Mouse (Mus musculus) hindbrain, embryonic 14.5 days (tissue): Measurements from ENCODE around the gene Sox6. TPM values are rescaled to one million over a fixed set of nuclear protein-coding genes. Genes with fewer than 3 reads are reported as not detected.

Source experiments
- ATAC-seq: fragments of 200-750 bp; cut with Nextera tagmentation; 2 replicates; pipeline ENCODE4 v1.8.0; 2017; ENCODE audit warnings: moderate number of reproducible peaks, mild to moderate bottlenecking, moderate TSS enrichment, moderate library complexity; ENCODE audit not compliant: low FRiP score
- DNase-seq: peaks from one replicate; pipeline ENCODE4 v3.0.0-alpha.2; 2015; ENCODE audit warnings: low spot score
- H3K27ac ChIP-seq: fragments of 300-500 bp; sonication (generic); 2 replicates; pipeline ENCODE4 v1.5.1; 2014; ENCODE audit warnings: mild to moderate bottlenecking, moderate library complexity
- H3K27me3 ChIP-seq: fragments of 300-500 bp; sonication (generic); 2 replicates; pipeline ENCODE4 v1.6.1; 2014; ENCODE audit warnings: mild to moderate bottlenecking, low read length, mixed read lengths; ENCODE audit not compliant: control insufficient read depth, insufficient read depth
- H3K36me3 ChIP-seq: fragments of 300-500 bp; sonication (generic); replicated peaks from 2 replicates; pipeline ENCODE4 v1.6.1; 2014; ENCODE audit not compliant: control insufficient read depth, insufficient read depth
- H3K4me1 ChIP-seq: fragments of 300-500 bp; sonication (generic); replicated peaks from 2 replicates; pipeline ENCODE4 v1.6.1; 2014; ENCODE audit warnings: antibody characterized with exemption, low read length, mixed read lengths; ENCODE audit not compliant: control insufficient read depth, insufficient read depth
- H3K4me2 ChIP-seq: fragments of 300-500 bp; sonication (generic); replicated peaks from 2 replicates; pipeline ENCODE4 v1.6.1; 2014; ENCODE audit warnings: mild to moderate bottlenecking, moderate library complexity
- H3K4me3 ChIP-seq: fragments of 300-500 bp; sonication (generic); replicated peaks from 2 replicates; pipeline ENCODE4 v1.5.1; 2014; ENCODE audit warnings: mild to moderate bottlenecking, low read length
- H3K9ac ChIP-seq: fragments of 300-500 bp; sonication (generic); 2 replicates; pipeline ENCODE4 v1.6.1; 2014
- H3K9me3 ChIP-seq: fragments of 300-500 bp; sonication (generic); 2 replicates; pipeline ENCODE4 v1.6.1; 2016; ENCODE audit warnings: low read length; ENCODE audit not compliant: control insufficient read depth
- WGBS: fragments of 180-500 bp; shearing (Covaris S2); extraction: QIAGEN DNeasy Blood & Tissue Kit; methylation state at CpG from one replicate; pipeline ENCODE4 v1.1.7; 2014; 5-methylcytosine and 5-hydroxymethylcytosine counted together
- polyA plus RNA-seq: library from polyadenylated mRNA; unstranded; fragments of >200 nt; fragmentation: Nextera tagmentation; extraction: Ambion mirVana; gene quantifications from 2 replicates; pipeline ENCODE4 v1.2.1, GENCODE M21; 2014

The Sox6 gene
- polyA plus RNA-seq, 1 experiment from 2014 or later, result 32.7 TPM

DNA sequence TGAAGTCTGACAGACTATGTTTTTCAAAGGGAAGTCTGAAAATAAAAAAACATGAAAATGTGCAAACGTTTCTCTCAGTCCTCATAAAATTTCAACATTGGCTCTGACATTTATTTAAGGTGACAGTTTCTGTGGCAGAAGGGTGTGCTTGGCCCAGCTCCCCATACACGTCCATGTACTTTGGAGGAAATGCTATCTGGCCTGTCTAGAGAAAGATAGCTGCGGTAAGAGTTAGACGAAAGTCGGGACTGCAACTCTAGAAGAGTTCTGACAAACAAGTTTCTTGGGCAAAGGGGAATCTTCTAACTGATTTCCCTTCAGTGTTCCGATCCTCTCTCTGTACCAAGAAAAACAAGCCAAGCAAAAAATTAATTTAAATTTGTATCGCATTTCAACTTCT is 150.5 kb downstream of the Sox6 start:
- no peak overlapping the region for H3K4me2 ChIP-seq
- ATAC-seq, result no peak
- H3K4me1 ChIP-seq, result no peaks in the 10 kb centered on the region
- no peak overlapping the region for H3K4me3 ChIP-seq
- H3K9ac ChIP-seq, result no peak overlapping the region
- H3K36me3 ChIP-seq, result no peaks in the 10 kb centered on the region
- no peaks in the 10 kb centered on the region for H3K27me3 ChIP-seq
- no peaks in the 10 kb centered on the region for H3K9me3 ChIP-seq
- DNase-seq, result no peak
- H3K27ac ChIP-seq, result no peak overlapping the region
- 93% methylated on average over 7 of the region's 7 CpGs for WGBS

- DNase-seq (no peak), ATAC-seq (no peak)
- Histone ChIP-seq H3K9me3 (no peaks in the 10 kb centered on the region), H3K36me3 (no peaks in the 10 kb centered on the region), H3K4me2 (no peak overlapping the region), H3K9ac (no peak overlapping the region), H3K27me3 (0 out of 2 replicates have a peak, but pooled peaks cover 2% of the 10 kb centered on the region), H3K27ac (no peak overlapping the region), H3K4me3 (no peak overlapping the region), H3K4me1 (peaks cover 5% of the 10 kb centered on the region; the same call in 1 of the 2 replicates)
- 86% methylated on average over 2 of the region's 2 CpGs for WGBS
Measured at GRCm38 (mm10) chr7:115872903-115873302, 165.7 kb downstream of the Sox6 start.

DNA sequence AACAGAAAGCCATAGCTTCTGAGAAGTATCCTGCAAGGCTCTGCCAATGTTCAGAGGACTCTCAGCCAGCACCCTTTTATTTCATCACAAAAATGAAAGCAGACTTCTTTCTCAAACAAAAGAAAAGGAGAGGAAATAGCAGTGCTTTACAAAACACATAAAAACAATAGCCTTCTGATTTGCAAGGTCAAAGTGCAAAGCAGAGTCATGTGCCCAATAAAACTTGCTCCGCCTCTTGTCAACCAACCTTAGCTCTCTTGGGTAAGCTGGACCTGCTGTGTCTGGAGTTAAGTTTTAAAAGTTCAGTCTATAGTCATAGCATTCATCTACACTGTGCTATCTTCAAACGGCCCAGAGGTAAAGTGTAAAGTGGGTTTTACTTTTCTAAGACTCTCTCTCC is 170.1 kb downstream of the Sox6 start:
- ATAC-seq (no peak), DNase-seq (no peak)
- no peak overlapping the region for H3K27ac ChIP-seq
- 0 out of 2 replicates have a peak, but pooled peaks cover 2% of the 10 kb centered on the region for H3K27me3 ChIP-seq
- no peak overlapping the region for H3K4me2 ChIP-seq
- no peak overlapping the region for H3K4me3 ChIP-seq
- H3K36me3 ChIP-seq, result no peaks in the 10 kb centered on the region
- no peak overlapping the region for H3K9ac ChIP-seq
- H3K9me3 ChIP-seq, result no peaks in the 10 kb centered on the region
- peaks cover 19% of the 10 kb centered on the region for H3K4me1 ChIP-seq
- 74% methylated on average over 2 of the region's 2 CpGs for WGBS

GRCm38 (mm10) chr7:115867518-115868270 is 170.9 kb downstream of the Sox6 start:
- H3K36me3 ChIP-seq, result no peaks in the 10 kb centered on the region
- ATAC-seq (no peak), DNase-seq (no peak)
- 0 out of 2 replicates have a peak overlapping the region, but pooled peaks have one; percentile 6 for H3K4me2 ChIP-seq
- WGBS, result 15% methylated on average over 10 of the region's 10 CpGs
- no peak overlapping the region for H3K9ac ChIP-seq
- H3K27me3 ChIP-seq, result 0 out of 2 replicates have a peak, but pooled peaks cover 2% of the 10 kb centered on the region
- H3K4me3 ChIP-seq, result no peak overlapping the region
- H3K4me1 ChIP-seq, result peaks cover 19% of the 10 kb centered on the region
- no peaks in the 10 kb centered on the region for H3K9me3 ChIP-seq
- no peak overlapping the region for H3K27ac ChIP-seq

- Histone ChIP-seq H3K9me3 (no peaks in the 10 kb centered on the region), H3K27me3 (0 out of 2 replicates have a peak, but pooled peaks cover 2% of the 10 kb centered on the region), H3K4me2 (0 out of 2 replicates have a peak overlapping the region, but pooled peaks have one; percentile 6), H3K27ac (0 out of 2 replicates have a peak overlapping the region, but pooled peaks have one; percentile 0), H3K4me3 (no peak overlapping the region), H3K4me1 (peaks cover 19% of the 10 kb centered on the region), H3K9ac (no peak overlapping the region), H3K36me3 (no peaks in the 10 kb centered on the region)
- 15% methylated on average over 9 of the region's 9 CpGs for WGBS
- ATAC-seq (no peak), DNase-seq (no peak)
Measured at GRCm38 (mm10) chr7:115866698-115867500, 171.7 kb downstream of the Sox6 start.

DNA sequence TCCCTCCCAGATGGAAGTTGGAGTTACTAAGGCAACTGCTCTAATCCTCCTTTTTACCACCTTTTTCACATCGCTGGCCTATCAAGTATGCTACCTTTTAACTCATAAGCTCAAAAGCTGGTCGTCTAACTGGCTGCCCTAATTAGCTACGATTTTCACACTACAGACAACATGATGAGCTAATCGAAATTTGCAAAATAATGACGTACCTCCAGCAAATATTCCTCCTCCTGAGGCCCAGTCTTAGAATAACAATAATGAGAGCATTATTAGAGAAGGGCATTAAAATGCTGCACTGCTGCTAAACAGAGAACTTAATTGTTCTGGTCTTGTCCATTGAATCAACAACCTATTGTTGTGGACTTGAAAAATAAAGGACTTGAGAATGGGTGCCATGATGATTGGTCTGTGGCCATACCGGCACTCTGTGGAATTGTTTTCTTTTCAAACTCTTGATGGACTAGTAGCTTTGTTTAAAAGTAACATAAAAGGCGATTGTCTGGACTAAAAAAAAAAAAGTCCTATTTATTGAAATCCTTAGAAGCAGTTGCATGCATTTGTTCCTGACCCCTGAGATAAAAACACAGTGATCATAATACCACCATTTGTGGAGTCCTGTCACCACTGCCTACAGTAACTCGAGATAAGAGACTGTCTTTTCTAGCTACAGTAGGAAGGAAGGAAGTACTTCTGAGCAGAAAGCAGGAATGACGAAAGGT is 172.5 kb downstream of the Sox6 start:
- Histone ChIP-seq H3K27ac (no peak overlapping the region), H3K9ac (no peak overlapping the region), H3K4me1 (peaks cover 19% of the 10 kb centered on the region), H3K36me3 (no peaks in the 10 kb centered on the region), H3K9me3 (no peaks in the 10 kb centered on the region), H3K4me2 (no peak overlapping the region), H3K27me3 (no peaks in the 10 kb centered on the region), H3K4me3 (no peak overlapping the region)
- peak; percentile 53; the same call in 1 of the 2 replicates for ATAC-seq
- WGBS, result 10% methylated on average over 9 of the region's 9 CpGs
- DNase-seq, result no peak

- Histone ChIP-seq H3K27me3 (no peaks in the 10 kb centered on the region), H3K27ac (no peak overlapping the region), H3K36me3 (no peaks in the 10 kb centered on the region), H3K4me2 (no peak overlapping the region), H3K9me3 (no peaks in the 10 kb centered on the region), H3K4me3 (no peak overlapping the region), H3K9ac (no peak overlapping the region), H3K4me1 (peaks cover 19% of the 10 kb centered on the region)
- no peak for DNase-seq
- no peak for ATAC-seq
- 40% methylated on average over 6 of the region's 6 CpGs for WGBS
Measured at GRCm38 (mm10) chr7:115865231-115865630, 173.4 kb downstream of the Sox6 start.

GRCm38 (mm10) chr7:115864411-115864810 is 174.2 kb downstream of the Sox6 start:
- Histone ChIP-seq H3K9ac (no peak overlapping the region), H3K27ac (no peak overlapping the region), H3K9me3 (no peaks in the 10 kb centered on the region), H3K4me2 (no peak overlapping the region), H3K4me1 (peaks cover 19% of the 10 kb centered on the region), H3K4me3 (no peak overlapping the region), H3K36me3 (no peaks in the 10 kb centered on the region), H3K27me3 (no peaks in the 10 kb centered on the region)
- DNase-seq (no peak), ATAC-seq (no peak)
- WGBS, result 48% methylated on average over 2 of the region's 2 CpGs
